Mouse (Mus musculus) forebrain, embryonic 16.5 days (tissue): ENCODE results near the gene Erich4. TPM values are rescaled to one million over a fixed set of nuclear protein-coding genes. Genes with fewer than 3 reads are reported as not detected.
"Not testable (repeated sequence)": the region's sequence is repeated elsewhere in the genome, so short reads cannot be mapped to it uniquely, and the experiment has no call there.

Source experiments
- ATAC-seq: fragments of 200-750 bp; cut with Nextera tagmentation; 2 replicates; pipeline ENCODE4 v1.8.0; 2017; ENCODE audit warnings: mild to moderate bottlenecking, moderate library complexity
- H3K27ac ChIP-seq: fragments of 300-500 bp; sonication (generic); 2 replicates; pipeline ENCODE4 v1.5.1; 2014; ENCODE audit warnings: low read length, control low read depth
- H3K27me3 ChIP-seq: fragments of 300-500 bp; sonication (generic); replicated peaks from 2 replicates; pipeline ENCODE4 v1.6.1; 2014; ENCODE audit warnings: low read length; ENCODE audit not compliant: control insufficient read depth, insufficient read depth
- H3K36me3 ChIP-seq: fragments of 300-500 bp; sonication (generic); 2 replicates; pipeline ENCODE4 v1.6.1; 2014; ENCODE audit not compliant: control insufficient read depth, insufficient read depth
- H3K4me1 ChIP-seq: fragments of 300-500 bp; sonication (generic); replicated peaks from 2 replicates; pipeline ENCODE4 v1.6.1; 2014; ENCODE audit warnings: low read length; ENCODE audit not compliant: control insufficient read depth, insufficient read depth
- H3K4me2 ChIP-seq: fragments of 300-500 bp; sonication (generic); 2 replicates; pipeline ENCODE4 v1.6.1; 2014; ENCODE audit warnings: mild to moderate bottlenecking, low read length, control low read depth
- H3K4me3 ChIP-seq: fragments of 300-500 bp; sonication (generic); replicated peaks from 2 replicates; pipeline ENCODE4 v1.5.1; 2014; ENCODE audit warnings: mild to moderate bottlenecking, low read length, control low read depth
- H3K9ac ChIP-seq: fragments of 300-500 bp; sonication (generic); replicated peaks from 2 replicates; pipeline ENCODE4 v1.6.1; 2014; ENCODE audit warnings: low read depth, low read length, control low read depth
- H3K9me3 ChIP-seq: fragments of 300-500 bp; sonication (generic); 2 replicates; pipeline ENCODE4 v1.6.1; 2016; ENCODE audit warnings: low read length; ENCODE audit not compliant: control insufficient read depth
- WGBS: fragments of 180-500 bp; shearing (Covaris S2); extraction: QIAGEN DNeasy Blood & Tissue Kit; methylation state at CpG from one replicate; pipeline ENCODE4 v1.1.7; 2014; 5-methylcytosine and 5-hydroxymethylcytosine counted together
- polyA plus RNA-seq: library from polyadenylated mRNA; unstranded; fragments of >200 nt; fragmentation: Nextera tagmentation; extraction: Ambion mirVana; gene quantifications from 2 replicates; pipeline ENCODE4 v1.2.1, GENCODE M21; 2015

Erich4 gene
- polyA plus RNA-seq, 1 experiment from 2014 or later, result 0.39 TPM

DNA sequence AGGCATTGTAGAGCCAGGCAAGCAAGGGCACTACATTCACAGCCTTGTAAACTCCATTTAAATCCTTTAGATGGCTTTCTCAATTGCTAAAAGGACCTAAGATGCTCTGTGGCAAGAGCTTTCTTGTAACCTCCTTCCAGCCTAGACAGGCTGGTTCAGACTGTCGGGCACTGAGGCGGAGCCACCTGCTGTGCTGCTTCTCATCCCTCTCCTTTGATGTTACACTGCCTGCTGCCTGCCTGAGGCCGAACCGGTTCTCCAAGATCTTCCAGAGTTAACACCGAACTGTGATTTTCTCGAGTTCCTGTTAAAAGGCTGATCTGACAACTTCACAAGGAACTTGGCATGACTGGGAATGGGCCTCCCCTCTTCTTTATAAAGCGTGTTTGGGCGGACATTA is 39.8 kb downstream of the Erich4 start:
- ATAC-seq, result no peak
- no peaks in the 10 kb centered on the region for H3K27me3 ChIP-seq

DNA sequence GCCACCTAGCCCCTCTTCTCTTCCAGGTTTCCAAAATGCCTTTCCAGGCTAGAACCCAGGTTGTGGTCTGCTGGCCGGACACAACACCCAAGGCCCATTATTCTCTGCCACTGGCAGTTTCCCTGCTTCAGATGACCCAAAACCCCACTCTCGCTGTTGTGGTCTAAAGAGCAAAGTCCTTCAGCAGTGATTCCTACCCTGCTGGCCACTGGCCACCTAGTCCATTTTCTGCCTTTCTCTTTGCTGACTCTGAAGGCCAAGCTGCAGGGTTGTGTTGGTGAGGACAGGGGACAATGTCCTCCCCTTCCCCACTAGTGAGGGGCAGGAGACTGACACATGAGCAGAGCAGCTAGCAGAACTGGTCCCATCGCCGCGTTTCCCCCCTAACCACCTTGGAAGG is 40.6 kb downstream of the Erich4 start:
- no peak overlapping the region for H3K27ac ChIP-seq
- no peaks in the 10 kb centered on the region for H3K4me1 ChIP-seq
- no peak overlapping the region for H3K4me3 ChIP-seq
- no peaks in the 10 kb centered on the region for H3K9me3 ChIP-seq
- no peak overlapping the region for H3K4me2 ChIP-seq
- ATAC-seq, result no peak
- 87% methylated on average over 5 of the region's 5 CpGs for WGBS
- no peaks in the 10 kb centered on the region for H3K27me3 ChIP-seq
- H3K36me3 ChIP-seq, result no peaks in the 10 kb centered on the region
- no peak overlapping the region for H3K9ac ChIP-seq

More for the DNA sequence above, 39.8 kb downstream of the Erich4 start:
- Histone ChIP-seq H3K27ac (no peak overlapping the region), H3K36me3 (no peaks in the 10 kb centered on the region), H3K9me3 (no peaks in the 10 kb centered on the region), H3K4me2 (no peak overlapping the region), H3K9ac (no peak overlapping the region), H3K4me1 (no peaks in the 10 kb centered on the region), H3K4me3 (no peak overlapping the region)
- WGBS, result 16% methylated on average over 8 of the region's 8 CpGs

DNA sequence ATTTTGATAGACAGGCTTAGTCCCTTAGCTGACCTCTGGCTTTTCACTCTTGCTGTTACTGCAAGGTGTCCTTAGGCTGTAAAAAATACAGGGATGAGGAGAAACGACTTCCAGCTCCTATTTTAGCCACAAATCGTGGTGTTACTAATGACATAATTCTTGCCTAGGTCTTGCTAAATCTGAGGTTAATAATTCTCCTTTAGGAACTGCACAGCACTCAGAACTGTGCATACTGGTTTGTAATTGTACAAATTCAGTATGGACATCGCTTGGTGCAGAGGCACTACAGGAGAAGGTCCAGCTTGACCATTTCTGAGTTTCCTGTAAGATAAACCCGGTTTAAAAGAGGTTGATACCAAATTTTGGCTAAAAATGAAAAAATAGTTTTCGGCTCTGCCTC is 41.9 kb downstream of the Erich4 start:
- H3K36me3 ChIP-seq, H3K4me2 ChIP-seq, H3K4me1 ChIP-seq, ATAC-seq, H3K27ac ChIP-seq, H3K27me3 ChIP-seq, H3K9me3 ChIP-seq, H3K9ac ChIP-seq, H3K4me3 ChIP-seq: not testable (repeated sequence)
- 76% methylated on average over 5 of the region's 5 CpGs for WGBS

DNA sequence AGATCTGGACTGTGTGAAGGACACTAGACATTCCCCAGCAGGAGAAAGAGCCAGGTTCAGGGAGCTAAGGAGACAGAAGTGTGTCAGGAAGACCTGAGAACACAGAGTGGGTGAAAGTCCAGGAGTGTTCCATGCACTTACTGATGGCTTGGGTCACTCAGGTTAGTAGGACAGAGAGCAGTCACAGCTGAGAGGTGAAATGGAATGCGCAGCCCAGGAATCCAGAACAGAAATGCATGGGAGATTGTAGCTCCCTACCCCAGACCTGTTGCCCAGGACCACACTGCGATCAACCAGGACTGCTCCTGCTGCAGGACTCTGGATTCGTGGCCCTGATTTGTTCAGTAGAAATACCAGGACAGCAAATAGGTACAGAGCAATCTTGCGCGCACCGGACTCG is 47.0 kb downstream of the Erich4 start:
- Histone ChIP-seq H3K4me3 (no peak overlapping the region), H3K4me2 (no peak overlapping the region), H3K9ac (no peak overlapping the region), H3K27me3 (no peaks in the 10 kb centered on the region), H3K9me3 (no peaks in the 10 kb centered on the region), H3K4me1 (no peaks in the 10 kb centered on the region), H3K27ac (no peak overlapping the region), H3K36me3 (no peaks in the 10 kb centered on the region)
- ATAC-seq, result no peak
- 96% methylated on average over 7 of the region's 7 CpGs for WGBS

Other genes with a start within 250 kb of the Erich4 start
- 0.50 TPM in 1 of 2 replicates, not detected in the other for gene Cnfn, start 246.2 kb downstream of the Erich4 start, polyA plus RNA-seq
- 17.7 and 18.5 TPM in 2 replicates for gene Lipe, start 217.2 kb downstream of the Erich4 start, polyA plus RNA-seq
- 0.34 and 0.96 TPM in 2 replicates for gene Cxcl17, start 203.0 kb downstream of the Erich4 start, polyA plus RNA-seq
- gene Ceacam1, start 138.3 kb downstream of the Erich4 start, polyA plus RNA-seq, result 0.96 and 1.1 TPM in 2 replicates
- gene Ceacam2, start 76.0 kb downstream of the Erich4 start, polyA plus RNA-seq, result 0.11 TPM in 1 of 2 replicates, not detected in the other
- 36.0 and 38.8 TPM in 2 replicates for gene Dmac2, start 3.5 kb upstream of the Erich4 start, polyA plus RNA-seq
- 0.44 and 0.92 TPM in 2 replicates for gene B3gnt8, start 10.8 kb upstream of the Erich4 start, polyA plus RNA-seq
- gene Bckdha, start 43.1 kb upstream of the Erich4 start, polyA plus RNA-seq, result 57.7 and 61.9 TPM in 2 replicates
- gene Exosc5, start 43.3 kb upstream of the Erich4 start, polyA plus RNA-seq, result 46.5 and 48.3 TPM in 2 replicates
- 13.5 and 28.3 TPM in 2 replicates for gene Tmem91, start 59.3 kb upstream of the Erich4 start, polyA plus RNA-seq
- 35.6 and 41.3 TPM in 2 replicates for gene B9d2, start 64.9 kb upstream of the Erich4 start, polyA plus RNA-seq
- 0.54 and 0.93 TPM in 2 replicates for gene Tgfb1, start 71.1 kb upstream of the Erich4 start, polyA plus RNA-seq
- gene Ccdc97, start 103.2 kb upstream of the Erich4 start, polyA plus RNA-seq, result 29.5 and 33.7 TPM in 2 replicates
- gene Hnrnpul1, start 138.9 kb upstream of the Erich4 start, polyA plus RNA-seq, result 44.2 and 46.6 TPM in 2 replicates
- gene Axl, start 172.8 kb upstream of the Erich4 start, polyA plus RNA-seq, result 14.6 and 15.9 TPM in 2 replicates
- 1.0 and 1.1 TPM in 2 replicates for gene Cyp2s1, start 201.0 kb upstream of the Erich4 start, polyA plus RNA-seq